Mouse (Mus musculus): ENCODE measurements around the gene Pakap.

DNA sequence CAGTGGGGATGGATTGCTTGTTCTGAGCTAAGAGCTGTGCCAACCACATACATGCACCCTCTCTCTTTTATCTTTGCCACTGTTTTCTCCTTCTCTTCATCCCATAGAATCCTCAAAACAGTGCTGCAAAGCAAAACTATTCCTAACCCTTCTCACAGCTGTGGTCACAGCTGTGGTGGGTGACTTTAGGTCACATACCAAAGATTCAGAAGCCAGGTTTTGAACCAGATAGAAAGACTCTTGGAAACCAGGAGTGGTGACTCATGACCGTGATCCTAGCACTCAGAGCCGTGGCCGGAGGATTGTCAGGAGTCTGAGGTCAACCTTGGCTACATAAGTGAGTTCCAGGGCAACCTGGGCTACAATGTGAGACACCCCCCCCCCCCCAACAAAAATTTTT is 201.0 kb downstream of the Pakap start:
- TF ChIP-seq CTCF (IDR thresholded peaks at IDR 0.05; ENCODE audit: control insufficient read depth, insufficient read depth, insufficient read length) (no peak), USF1 (IDR thresholded peaks at IDR 0.05; ENCODE audit: low read depth) (no peak), CEBPB (IDR thresholded peaks at IDR 0.05; ENCODE audit: low read depth) (no peak), MAX (IDR thresholded peaks at IDR 0.05) (no peak), MYOD1 (IDR thresholded peaks at IDR 0.05; ENCODE audit: control insufficient read depth, insufficient read length, low read depth) (peak; percentile 87), MYOG (IDR thresholded peaks at IDR 0.05; ENCODE audit: control insufficient read depth, extremely low read depth, insufficient read length) (no peak), FOSL1 (IDR thresholded peaks at IDR 0.05; ENCODE audit: insufficient read depth, low read length, poor library complexity, severe bottlenecking) (peak; percentile 16)
